Mouse (Mus musculus) kidney, postnatal 0 days (tissue): ENCODE measurements around the gene Susd5. TPM values are rescaled to one million over a fixed set of nuclear protein-coding genes. Genes with fewer than 3 reads are reported as not detected.

Experiments
- ATAC-seq: fragments of 200-750 bp; cut with Nextera tagmentation; replicated peaks from 2 replicates; pipeline ENCODE4 v1.8.0; 2017; ENCODE audit warnings: low read depth, moderate number of reproducible peaks, moderate TSS enrichment, moderate library complexity; ENCODE audit not compliant: low FRiP score
- DNase-seq: peaks from one replicate; pipeline ENCODE4 v3.0.0-alpha.2; 2016; ENCODE audit warnings: low spot score
- H3K27ac ChIP-seq: fragments of 300-500 bp; sonication (generic); 2 replicates; pipeline ENCODE4 v1.5.1; 2014; ENCODE audit warnings: mild to moderate bottlenecking
- H3K27me3 ChIP-seq: fragments of 300-500 bp; sonication (generic); 2 replicates; pipeline ENCODE4 v1.6.1; 2014; ENCODE audit warnings: low read length, mixed read lengths; ENCODE audit not compliant: insufficient read depth
- H3K36me3 ChIP-seq: fragments of 300-500 bp; sonication (generic); 2 replicates; pipeline ENCODE4 v1.6.1; 2014; ENCODE audit warnings: low read length, mixed read lengths; ENCODE audit not compliant: insufficient read depth
- H3K4me1 ChIP-seq: fragments of 300-500 bp; sonication (generic); replicated peaks from 2 replicates; pipeline ENCODE4 v1.6.1; 2014; ENCODE audit warnings: antibody characterized with exemption, low read length, mixed read lengths; ENCODE audit not compliant: insufficient read depth
- H3K4me2 ChIP-seq: fragments of 300-500 bp; sonication (generic); 2 replicates; pipeline ENCODE4 v1.6.1; 2014; ENCODE audit warnings: mild to moderate bottlenecking, low read length, moderate library complexity, mixed read lengths
- H3K4me3 ChIP-seq: fragments of 300-500 bp; sonication (generic); replicated peaks from 2 replicates; pipeline ENCODE4 v1.5.1; 2014; ENCODE audit warnings: low read depth, low read length
- H3K9ac ChIP-seq: fragments of 300-500 bp; sonication (generic); 2 replicates; pipeline ENCODE4 v1.6.1; 2014; ENCODE audit warnings: low read depth, low read length
- H3K9me3 ChIP-seq: fragments of 300-500 bp; sonication (generic); replicated peaks from 2 replicates; pipeline ENCODE4 v1.6.1; 2016; ENCODE audit warnings: low read length, inconsistent platforms, mixed read lengths
- CTCF ChIP-seq: IDR thresholded peaks from 2 replicates; pipeline ENCODE4 v1.5.1; 2016; ENCODE audit warnings: antibody characterized with exemption, low read depth, mild to moderate bottlenecking, moderate library complexity
- WGBS: fragments of 180-500 bp; shearing (Covaris S2); extraction: QIAGEN DNeasy Blood & Tissue Kit; methylation state at CpG from one replicate; pipeline ENCODE4 v1.1.7; 2014; 5-methylcytosine and 5-hydroxymethylcytosine counted together
- polyA plus RNA-seq: library from polyadenylated mRNA; unstranded; fragments of >200 nt; fragmentation: Nextera tagmentation; extraction: Ambion mirVana; gene quantifications from 2 replicates; pipeline ENCODE4 v1.2.1, GENCODE M21; 2015

Susd5 gene
- polyA plus RNA-seq = 0.82 and 0.91 TPM in 2 replicates

DNA sequence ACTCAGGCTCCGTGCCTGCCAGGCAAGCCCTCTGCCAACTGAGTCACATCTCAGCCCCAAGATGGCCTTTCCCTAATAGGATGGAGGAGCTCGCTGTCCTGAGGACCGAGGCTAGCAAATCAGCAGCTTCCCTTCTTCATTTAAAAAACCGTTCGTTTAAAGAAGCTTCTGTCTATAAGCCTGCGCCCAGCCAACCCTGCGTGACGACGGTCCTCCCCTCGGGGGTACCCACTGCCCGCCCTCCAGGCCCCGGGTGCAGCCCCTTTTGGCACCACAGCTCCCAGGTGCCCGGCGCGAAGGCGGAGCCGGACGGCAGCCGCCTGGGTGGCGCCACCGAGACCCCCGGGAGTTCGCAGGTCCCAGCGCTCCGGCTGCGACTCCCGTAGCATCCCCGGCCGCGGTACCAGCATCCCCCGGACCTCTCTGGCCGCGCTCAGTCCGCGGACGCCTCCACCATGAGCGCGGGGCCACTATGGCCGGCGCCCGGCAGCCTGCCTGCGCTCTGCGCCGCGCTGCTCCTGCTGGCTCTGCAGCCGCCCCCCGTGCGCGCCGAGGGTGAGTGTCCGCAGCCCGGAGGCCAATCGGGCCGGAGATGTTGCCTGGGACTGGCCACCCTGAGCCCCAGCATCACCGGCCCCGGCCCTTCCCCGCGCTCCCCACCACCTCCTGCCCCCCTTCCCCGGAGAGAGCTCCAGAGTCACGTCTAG is at the start of gene Susd5:
Susd5 (plus strand) TSS at position 51 of the 707 bp plus-strand sequence.
- no peak within 1 kb of the TSS for H3K27ac ChIP-seq
- H3K4me1 ChIP-seq = 0 out of 2 replicates have a peak, but pooled peaks cover 4% of the 10 kb centered on the region
- peak within 1 kb of the TSS; percentile 39 for H3K4me3 ChIP-seq
- DNase-seq (peak; percentile 18), ATAC-seq (no peak)
- no peaks in the 10 kb centered on the region for H3K9me3 ChIP-seq
- WGBS = under 1% methylated on average over 60 of the region's 60 CpGs
- no peak for TF ChIP-seq CTCF
- H3K4me2 ChIP-seq = peak within 1 kb of the TSS; percentile 77
- no peaks in the 10 kb centered on the region for H3K36me3 ChIP-seq
- peaks cover 24% of the 10 kb centered on the region; the same call in 1 of the 2 replicates for H3K27me3 ChIP-seq
- H3K9ac ChIP-seq = no peak within 1 kb of the TSS

DNA sequence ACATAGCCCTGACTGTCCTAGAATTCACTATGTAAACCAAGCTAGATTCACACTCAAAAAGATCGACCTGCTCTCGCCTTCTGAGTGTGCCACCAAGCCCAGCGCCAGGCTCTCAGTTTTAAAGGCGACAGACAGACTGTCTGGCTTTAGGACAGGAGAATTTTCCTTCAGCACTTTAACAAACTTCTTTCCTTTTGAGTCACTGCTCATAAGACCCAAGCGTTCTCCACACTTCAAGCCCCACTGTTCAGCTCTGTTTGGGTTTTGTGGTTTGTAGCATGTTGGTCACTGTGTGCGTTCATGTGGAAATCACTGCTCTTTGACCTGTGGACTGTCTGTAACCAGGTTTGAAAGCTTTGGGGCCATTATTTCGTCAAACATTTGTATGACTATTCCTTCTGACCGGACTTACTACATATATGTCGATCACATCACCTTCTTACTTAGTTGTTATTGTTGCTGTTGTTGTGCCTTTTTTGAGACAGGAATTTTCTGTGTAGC is 49.0 kb upstream of the Susd5 start:
- 83% methylated on average over 9 of the region's 9 CpGs for WGBS
- Histone ChIP-seq H3K9ac (no peak overlapping the region), H3K9me3 (no peaks in the 10 kb centered on the region), H3K36me3 (no peaks in the 10 kb centered on the region), H3K4me1 (no peaks in the 10 kb centered on the region), H3K4me2 (no peak overlapping the region), H3K27ac (no peak overlapping the region), H3K4me3 (no peak overlapping the region), H3K27me3 (no peaks in the 10 kb centered on the region)
- DNase-seq = no peak
- ATAC-seq = no peak
- no peak for TF ChIP-seq CTCF

DNA sequence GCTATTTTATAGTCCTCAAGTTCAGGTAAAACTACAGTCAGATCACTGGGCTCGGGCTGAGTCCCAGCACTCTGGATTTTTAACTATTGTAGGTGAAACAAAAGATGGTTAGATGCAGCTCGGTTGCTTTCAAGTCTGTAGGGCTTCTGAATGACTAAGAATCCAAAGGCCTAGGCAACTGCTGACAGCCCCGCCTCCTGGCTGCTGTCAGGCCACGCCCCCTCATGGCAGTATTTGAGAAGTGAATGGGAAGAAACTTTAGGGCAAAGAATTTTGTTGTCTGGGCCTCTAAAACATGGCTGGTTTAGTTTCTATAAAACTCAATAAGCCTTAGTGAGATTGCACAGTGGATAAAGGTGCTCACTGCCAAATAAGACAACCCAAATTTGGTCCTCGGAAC is 47.4 kb upstream of the Susd5 start:
- no peaks in the 10 kb centered on the region for H3K9me3 ChIP-seq
- H3K36me3 ChIP-seq = no peaks in the 10 kb centered on the region
- no peak for DNase-seq
- no peak overlapping the region for H3K9ac ChIP-seq
- H3K4me1 ChIP-seq = no peaks in the 10 kb centered on the region
- no peak for ATAC-seq
- TF ChIP-seq CTCF = no peak
- no peak overlapping the region for H3K4me2 ChIP-seq
- H3K27ac ChIP-seq = no peak overlapping the region
- 54% methylated on average over 5 of the region's 5 CpGs for WGBS
- no peak overlapping the region for H3K4me3 ChIP-seq
- no peaks in the 10 kb centered on the region for H3K27me3 ChIP-seq

DNA sequence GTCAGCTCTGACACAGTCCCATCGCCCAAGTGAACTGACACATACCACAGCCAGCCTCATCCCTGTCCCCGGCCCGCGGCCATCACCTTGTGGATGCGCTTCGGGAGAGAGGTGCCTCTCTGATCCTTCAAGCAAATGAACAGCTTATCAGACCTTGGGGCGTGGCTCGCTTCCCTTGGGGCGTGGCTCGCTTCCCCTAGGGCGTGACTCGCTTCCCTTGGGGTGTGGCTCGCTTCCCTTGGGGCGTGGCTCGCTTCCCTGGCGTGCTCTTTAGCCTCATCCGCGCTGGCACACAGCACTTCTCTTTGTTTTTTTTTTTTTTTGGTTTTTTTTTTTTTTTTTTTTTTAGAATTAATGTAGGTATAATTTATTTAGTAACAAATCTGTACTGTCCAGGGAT is 45.7 kb upstream of the Susd5 start:
- ATAC-seq = no peak
- TF ChIP-seq CTCF = no peak
- Histone ChIP-seq H3K4me3 (no peak overlapping the region), H3K36me3 (no peaks in the 10 kb centered on the region), H3K9me3 (no peaks in the 10 kb centered on the region), H3K27me3 (no peaks in the 10 kb centered on the region), H3K27ac (no peak overlapping the region), H3K9ac (no peak overlapping the region), H3K4me2 (no peak overlapping the region), H3K4me1 (no peaks in the 10 kb centered on the region)
- 70% methylated on average over 18 of the region's 18 CpGs for WGBS
- DNase-seq = no peak

DNA sequence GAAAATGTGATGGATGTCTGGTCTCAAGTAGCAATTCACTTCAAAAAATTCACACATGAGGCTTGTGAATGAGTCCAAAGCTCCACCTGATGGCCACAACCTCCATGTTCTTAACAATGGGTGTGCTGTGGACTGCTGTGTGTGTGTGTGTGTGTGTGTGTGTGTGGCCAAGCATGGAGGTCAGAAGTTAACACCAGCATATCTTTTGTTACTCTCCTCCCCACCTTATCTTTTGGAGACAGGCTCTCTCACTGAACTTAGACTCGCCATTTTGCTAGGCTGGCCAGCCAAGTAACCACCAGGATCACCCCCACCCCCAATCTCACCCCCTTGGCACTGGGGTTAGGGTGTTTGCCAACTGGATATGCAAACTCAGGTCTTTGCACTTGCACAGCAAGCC is 42.9 kb upstream of the Susd5 start:
- 78% methylated on average over 1 of the region's 1 CpGs for WGBS

DNA sequence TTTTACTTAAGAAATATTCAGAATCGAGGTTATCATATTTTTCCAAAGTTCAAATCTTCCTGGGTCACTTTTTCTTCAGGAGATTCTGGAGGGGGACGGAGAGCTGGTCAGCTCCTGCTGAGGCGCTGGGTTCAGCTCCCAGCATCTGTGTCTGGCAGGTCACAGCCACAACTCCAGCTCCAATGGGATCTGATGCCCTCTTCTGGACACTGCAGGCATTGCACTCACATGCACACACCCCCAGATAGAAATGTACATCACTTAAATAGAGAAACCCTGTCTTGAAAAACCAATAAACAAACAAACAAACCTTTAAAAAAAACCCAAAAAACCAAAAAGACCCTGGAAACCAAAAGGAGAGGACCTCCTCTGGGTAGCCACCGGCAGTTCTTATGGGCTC is 41.2 kb upstream of the Susd5 start:
- Histone ChIP-seq H3K36me3 (no peaks in the 10 kb centered on the region), H3K4me3 (no peak overlapping the region), H3K9me3 (no peaks in the 10 kb centered on the region), H3K27me3 (no peaks in the 10 kb centered on the region), H3K4me2 (no peak overlapping the region), H3K4me1 (no peaks in the 10 kb centered on the region), H3K9ac (no peak overlapping the region), H3K27ac (no peak overlapping the region)
- no peak for DNase-seq
- ATAC-seq = no peak
- TF ChIP-seq CTCF = 0 out of 2 replicates have a peak, but pooled peaks have one; percentile 28
- WGBS = 96% methylated on average over 4 of the region's 4 CpGs

More for the DNA sequence above, 42.9 kb upstream of the Susd5 start:
- DNase-seq (no peak), ATAC-seq (no peak)
- TF ChIP-seq CTCF = no peak
- Histone ChIP-seq H3K9me3 (no peaks in the 10 kb centered on the region), H3K36me3 (no peaks in the 10 kb centered on the region), H3K9ac (no peak overlapping the region), H3K4me3 (no peak overlapping the region), H3K4me1 (no peaks in the 10 kb centered on the region), H3K4me2 (no peak overlapping the region), H3K27ac (no peak overlapping the region), H3K27me3 (no peaks in the 10 kb centered on the region)
